Mouse (Mus musculus): Measurements from ENCODE around the gene Adgrg2. TPM values are rescaled to one million over a fixed set of nuclear protein-coding genes. Genes with fewer than 3 reads are reported as not detected.

The Adgrg2 gene
- polyA plus RNA-seq, 1 experiment from 2014 or later, result 1.5 TPM

DNA sequence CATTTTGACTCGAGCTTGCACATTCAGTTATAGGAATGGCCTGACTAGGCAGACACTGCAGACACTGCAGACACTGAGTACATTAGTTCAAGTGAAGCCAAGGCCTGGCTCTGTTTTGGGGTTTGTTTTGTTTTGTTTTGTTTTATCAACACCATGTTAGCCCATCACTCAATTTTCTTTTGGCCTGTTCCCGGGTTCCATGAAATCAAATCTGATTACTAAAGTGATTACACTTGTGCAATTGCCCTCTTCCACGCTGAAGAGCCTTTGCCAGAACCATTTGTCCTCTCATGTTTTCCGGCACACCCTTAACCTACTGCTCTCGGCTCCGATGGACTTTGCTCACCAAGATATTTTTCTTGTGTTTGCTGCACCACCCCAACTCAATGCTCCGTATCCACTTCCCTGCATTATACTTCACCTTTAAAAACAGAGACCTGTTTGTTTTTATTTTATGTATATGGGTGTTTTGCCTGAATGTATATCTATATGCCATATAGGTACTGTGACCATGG lies 23.4 kb downstream of the Adgrg2 start:
- H3K9ac ChIP-seq (ENCODE audit: low read depth, low read length), result no peak overlapping the region
- WGBS, result 82% methylated on average over 7 of the region's 7 CpGs
- H3K4me2 ChIP-seq (ENCODE audit: low read length), result no peak overlapping the region
- H3K36me3 ChIP-seq (ENCODE audit: insufficient read depth, low read length), result no peaks in the 10 kb centered on the region
- H3K4me3 ChIP-seq (replicated peaks; ENCODE audit: low read depth, low read length), result no peak overlapping the region
- H3K4me1 ChIP-seq (replicated peaks; ENCODE audit: insufficient read depth, low read length), result no peaks in the 10 kb centered on the region
- H3K27ac ChIP-seq, result no peak overlapping the region
- no peaks in the 10 kb centered on the region for H3K27me3 ChIP-seq (ENCODE audit: insufficient read depth, low read length)
- ATAC-seq (replicated peaks; ENCODE audit: low FRiP score, low read depth), result no peak
- no peak for TF ChIP-seq CTCF (IDR thresholded peaks at IDR 0.05; ENCODE audit: low read depth)
- no peak for DNase-seq (ENCODE audit: low spot score)
- H3K9me3 ChIP-seq (replicated peaks; ENCODE audit: low read length), result no peaks in the 10 kb centered on the region

DNA sequence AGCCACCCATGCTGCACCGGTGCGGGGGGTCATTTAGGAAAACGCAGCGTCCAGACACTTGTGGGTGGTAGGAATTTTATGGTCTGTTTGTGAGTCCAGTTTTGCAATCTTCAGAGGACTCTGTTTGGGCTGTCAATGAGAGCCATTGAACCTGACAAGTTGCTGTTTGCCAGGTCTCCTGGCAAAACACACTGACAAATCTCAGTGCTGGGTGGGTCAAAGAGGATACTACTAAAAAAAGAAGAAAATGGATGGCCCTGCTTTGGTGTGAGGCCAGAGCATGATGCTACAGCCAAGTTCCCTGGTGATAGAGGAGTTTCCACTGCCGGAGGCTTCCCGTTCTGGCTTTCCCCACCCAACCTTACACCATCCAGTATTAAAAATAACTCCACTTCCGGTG lies 27.9 kb downstream of the Adgrg2 start:
- H3K4me3 ChIP-seq (replicated peaks; ENCODE audit: low read depth, low read length), result no peak overlapping the region
- no peak for DNase-seq (ENCODE audit: low spot score)
- no peak overlapping the region for H3K27ac ChIP-seq
- H3K36me3 ChIP-seq (ENCODE audit: insufficient read depth, low read length), result no peaks in the 10 kb centered on the region
- H3K9ac ChIP-seq (ENCODE audit: low read depth, low read length), result no peak overlapping the region
- ATAC-seq (replicated peaks; ENCODE audit: low FRiP score, low read depth), result no peak
- no peaks in the 10 kb centered on the region for H3K4me1 ChIP-seq (replicated peaks; ENCODE audit: insufficient read depth, low read length)
- H3K4me2 ChIP-seq (ENCODE audit: low read length), result no peak overlapping the region
- no peak for TF ChIP-seq CTCF (IDR thresholded peaks at IDR 0.05; ENCODE audit: low read depth)
- H3K9me3 ChIP-seq (replicated peaks; ENCODE audit: low read length), result no peaks in the 10 kb centered on the region
- WGBS, result 72% methylated on average over 7 of the region's 7 CpGs
- no peaks in the 10 kb centered on the region for H3K27me3 ChIP-seq (ENCODE audit: insufficient read depth, low read length)

- TF ChIP-seq CTCF (IDR thresholded peaks at IDR 0.05; ENCODE audit: low read depth), result no peak
- no peak overlapping the region for H3K4me2 ChIP-seq (ENCODE audit: low read length)
- no peak overlapping the region for H3K27ac ChIP-seq
- H3K27me3 ChIP-seq (ENCODE audit: insufficient read depth, low read length), result no peaks in the 10 kb centered on the region
- H3K9me3 ChIP-seq (replicated peaks; ENCODE audit: low read length), result no peaks in the 10 kb centered on the region
- no peak overlapping the region for H3K4me3 ChIP-seq (replicated peaks; ENCODE audit: low read depth, low read length)
- H3K36me3 ChIP-seq (ENCODE audit: insufficient read depth, low read length), result no peaks in the 10 kb centered on the region
- ATAC-seq (replicated peaks; ENCODE audit: low FRiP score, low read depth) (no peak; the same call in 1 of the 2 replicates), DNase-seq (ENCODE audit: low spot score) (peak; percentile 52)
- H3K4me1 ChIP-seq (replicated peaks; ENCODE audit: insufficient read depth, low read length), result no peaks in the 10 kb centered on the region
- WGBS, result 72% methylated on average over 1 of the region's 1 CpGs
- no peak overlapping the region for H3K9ac ChIP-seq (ENCODE audit: low read depth, low read length)
Measured at GRCm38 (mm10) chrX:160423737-160424136, 33.2 kb downstream of the Adgrg2 start.

GRCm38 (mm10) chrX:160426486-160426885 lies 36.0 kb downstream of the Adgrg2 start:
- peak; percentile 46 for DNase-seq (ENCODE audit: low spot score)
- Histone ChIP-seq H3K9ac (ENCODE audit: low read depth, low read length) (no peak overlapping the region), H3K27me3 (ENCODE audit: insufficient read depth, low read length) (no peaks in the 10 kb centered on the region), H3K9me3 (replicated peaks; ENCODE audit: low read length) (no peaks in the 10 kb centered on the region), H3K4me2 (ENCODE audit: low read length) (no peak overlapping the region), H3K36me3 (ENCODE audit: insufficient read depth, low read length) (no peaks in the 10 kb centered on the region), H3K4me3 (replicated peaks; ENCODE audit: low read depth, low read length) (no peak overlapping the region), H3K27ac (no peak overlapping the region), H3K4me1 (replicated peaks; ENCODE audit: insufficient read depth, low read length) (no peaks in the 10 kb centered on the region)
- 11% methylated on average over 1 of the region's 1 CpGs for WGBS
- no peak for TF ChIP-seq CTCF (IDR thresholded peaks at IDR 0.05; ENCODE audit: low read depth)
- ATAC-seq (replicated peaks; ENCODE audit: low FRiP score, low read depth), result peak; percentile 88

- H3K4me1 ChIP-seq (replicated peaks; ENCODE audit: insufficient read depth, low read length), result no peaks in the 10 kb centered on the region
- ATAC-seq (replicated peaks; ENCODE audit: low FRiP score, low read depth), result no peak
- TF ChIP-seq CTCF (IDR thresholded peaks at IDR 0.05; ENCODE audit: low read depth), result no peak
Measured at GRCm38 (mm10) chrX:160426930-160427329, 36.4 kb downstream of the Adgrg2 start.

GRCm38 (mm10) chrX:160432192-160432591 lies 41.7 kb downstream of the Adgrg2 start:
- Histone ChIP-seq H3K27me3 (ENCODE audit: insufficient read depth, low read length) (no peaks in the 10 kb centered on the region), H3K9ac (ENCODE audit: low read depth, low read length) (no peak overlapping the region), H3K4me2 (ENCODE audit: low read length) (no peak overlapping the region), H3K4me1 (replicated peaks; ENCODE audit: insufficient read depth, low read length) (no peaks in the 10 kb centered on the region), H3K36me3 (ENCODE audit: insufficient read depth, low read length) (no peaks in the 10 kb centered on the region), H3K4me3 (replicated peaks; ENCODE audit: low read depth, low read length) (no peak overlapping the region), H3K9me3 (replicated peaks; ENCODE audit: low read length) (no peaks in the 10 kb centered on the region), H3K27ac (no peak overlapping the region)
- no peak for ATAC-seq (replicated peaks; ENCODE audit: low FRiP score, low read depth)
- 62% methylated on average over 7 of the region's 7 CpGs for WGBS
- DNase-seq (ENCODE audit: low spot score), result no peak
- no peak for TF ChIP-seq CTCF (IDR thresholded peaks at IDR 0.05; ENCODE audit: low read depth)

More at GRCm38 (mm10) chrX:160426930-160427329, 36.4 kb downstream of the Adgrg2 start:
- Histone ChIP-seq H3K4me2 (ENCODE audit: low read length) (no peak overlapping the region), H3K27me3 (ENCODE audit: insufficient read depth, low read length) (no peaks in the 10 kb centered on the region), H3K9ac (ENCODE audit: low read depth, low read length) (no peak overlapping the region), H3K27ac (no peak overlapping the region), H3K4me3 (replicated peaks; ENCODE audit: low read depth, low read length) (no peak overlapping the region), H3K9me3 (replicated peaks; ENCODE audit: low read length) (no peaks in the 10 kb centered on the region), H3K36me3 (ENCODE audit: insufficient read depth, low read length) (no peaks in the 10 kb centered on the region)
- WGBS, result 82% methylated on average over 1 of the region's 1 CpGs
- no peak for DNase-seq (ENCODE audit: low spot score)

DNA sequence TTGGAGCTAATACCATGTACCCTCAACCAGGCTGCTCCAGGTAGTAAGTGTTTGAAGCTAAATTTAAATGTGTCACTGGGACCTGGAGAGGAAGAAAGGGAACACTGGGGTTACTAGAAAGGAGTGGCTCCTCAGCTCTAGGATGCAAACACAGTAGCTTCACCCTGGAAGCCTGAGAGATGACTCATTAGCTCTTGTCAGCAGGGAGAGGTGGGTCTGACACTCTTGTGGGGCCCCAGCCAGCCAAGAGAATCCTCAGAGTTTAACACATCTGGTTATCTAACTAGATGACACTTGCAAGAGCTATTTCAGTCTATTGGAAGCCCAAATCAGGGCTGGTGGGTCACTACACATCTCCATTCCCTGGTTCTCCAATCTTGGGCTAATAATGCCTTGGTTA lies 50.8 kb downstream of the Adgrg2 start:
- no peak for TF ChIP-seq CTCF (IDR thresholded peaks at IDR 0.05; ENCODE audit: low read depth)
- no peaks in the 10 kb centered on the region for H3K4me1 ChIP-seq (replicated peaks; ENCODE audit: insufficient read depth, low read length)
- no peaks in the 10 kb centered on the region for H3K9me3 ChIP-seq (replicated peaks; ENCODE audit: low read length)
- no peak overlapping the region for H3K4me2 ChIP-seq (ENCODE audit: low read length)
- no peaks in the 10 kb centered on the region for H3K27me3 ChIP-seq (ENCODE audit: insufficient read depth, low read length)
- DNase-seq (ENCODE audit: low spot score) (no peak), ATAC-seq (replicated peaks; ENCODE audit: low FRiP score, low read depth) (no peak)
- no peak overlapping the region for H3K27ac ChIP-seq
- H3K36me3 ChIP-seq (ENCODE audit: insufficient read depth, low read length), result no peaks in the 10 kb centered on the region
- no peak overlapping the region for H3K4me3 ChIP-seq (replicated peaks; ENCODE audit: low read depth, low read length)
- no peak overlapping the region for H3K9ac ChIP-seq (ENCODE audit: low read depth, low read length)

Measured in kidney, postnatal 0 days (tissue).